Mouse (Mus musculus) gastrocnemius, adult 8-10 months (tissue): ENCODE data around the gene Havcr1. TPM values are rescaled to one million over a fixed set of nuclear protein-coding genes. Genes with fewer than 3 reads are reported as not detected.
"Not testable (repeated sequence)": the region's sequence is repeated elsewhere in the genome, so short reads cannot be mapped to it uniquely, and the experiment has no call there.

Experiments
- DNase-seq, 2 experiments: peaks; one replicate each; pipeline ENCODE4 v3.0.0; 2022; ENCODE audit warnings: low spot score in 2 of 2
- total RNA-seq, 4 experiments: library from RNA; stranded (reverse); gene quantifications; 2 replicates each; pipeline ENCODE4 v1.2.4; 2022

The Havcr1 gene
- total RNA-seq = under 1 TPM in 1 of 4 experiments, not detected in 3; 0.56 TPM

DNA sequence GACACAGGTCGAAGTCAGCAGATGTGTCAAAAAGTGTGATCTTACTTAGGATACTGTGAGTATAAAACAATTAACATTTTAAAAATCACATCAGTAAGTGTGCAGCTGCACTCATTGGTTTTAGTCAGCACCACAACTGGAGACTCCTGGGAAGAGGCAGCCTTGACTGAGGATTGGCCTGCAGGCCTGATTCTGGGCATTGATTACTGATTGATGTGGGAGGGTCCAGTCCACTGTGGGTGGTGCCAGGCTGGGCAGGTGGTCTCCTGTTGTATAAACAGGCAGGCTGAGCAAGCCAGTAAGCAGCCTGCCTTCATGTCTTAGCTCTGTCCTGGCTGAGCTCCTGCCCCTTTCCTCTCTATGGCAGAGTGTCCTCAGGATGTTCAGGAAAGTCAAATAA lies at the start of gene Havcr1:
Gene Havcr1 (plus strand): TSS at position 5 of the 400 bp plus-strand sequence.
- not testable (repeated sequence) for DNase-seq

DNA sequence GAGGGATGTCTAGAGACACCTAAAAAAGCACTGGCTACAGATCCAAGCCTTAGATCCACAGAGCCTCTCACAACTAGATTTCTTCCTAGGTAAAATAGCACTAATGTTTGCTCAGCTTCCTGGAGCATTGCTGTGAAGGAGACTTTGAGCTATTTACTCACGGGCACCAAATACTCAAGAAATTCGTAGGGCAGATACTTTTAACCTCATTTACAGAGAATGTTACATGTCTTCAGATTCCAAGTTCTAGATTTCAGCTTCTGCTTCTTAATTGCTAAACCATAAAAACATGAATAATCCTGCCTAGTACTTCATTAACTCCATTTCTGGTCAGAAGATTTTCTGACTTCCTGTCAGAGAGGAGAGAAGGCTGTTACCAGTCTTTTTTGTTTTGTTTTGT lies 44.7 kb upstream of the Havcr1 start:
- no peak for DNase-seq

- not testable (repeated sequence) for DNase-seq
Observed at GRCm38 (mm10) chr11:46695849-46696248, 39.0 kb upstream of the Havcr1 start.

DNA sequence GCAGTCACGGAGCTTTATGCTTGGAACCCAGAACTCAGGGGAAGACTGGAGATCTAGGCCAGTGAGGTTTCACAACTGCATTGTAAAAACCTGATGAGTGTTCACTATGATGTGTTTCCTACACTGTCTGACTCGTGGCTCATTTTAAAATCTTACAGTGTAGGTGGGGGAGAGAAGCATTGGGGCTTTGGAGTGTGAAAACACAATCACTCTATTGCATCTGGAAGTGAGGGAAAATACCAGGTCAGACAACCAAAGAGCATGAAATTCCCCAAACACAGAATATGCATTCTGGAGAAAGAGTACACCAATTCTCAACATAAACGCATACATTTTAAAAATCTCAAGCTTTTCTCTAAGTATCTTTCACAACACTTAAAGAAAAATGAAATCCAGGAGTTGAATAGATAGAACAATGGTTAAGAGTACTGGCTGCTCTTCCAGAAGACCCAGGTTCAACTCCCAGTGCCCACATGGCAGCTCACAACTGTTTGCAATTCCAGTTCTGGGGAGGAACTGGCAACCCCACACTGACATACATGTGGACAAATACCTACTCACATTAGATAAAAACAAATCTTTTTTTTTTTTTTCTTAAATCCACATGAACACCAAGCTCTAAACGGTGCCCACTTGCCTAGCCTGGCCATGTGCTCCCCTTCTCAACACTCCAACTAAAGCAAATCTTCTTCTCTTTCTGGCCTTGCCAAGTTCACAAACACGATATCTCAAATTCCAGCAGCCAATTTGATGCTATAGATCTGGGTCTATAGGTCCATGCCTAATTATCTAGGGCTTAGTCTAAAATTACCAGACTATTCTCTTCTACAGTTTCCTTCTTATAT lies 37.2 kb upstream of the Havcr1 start:
- DNase-seq = no peak

DNA sequence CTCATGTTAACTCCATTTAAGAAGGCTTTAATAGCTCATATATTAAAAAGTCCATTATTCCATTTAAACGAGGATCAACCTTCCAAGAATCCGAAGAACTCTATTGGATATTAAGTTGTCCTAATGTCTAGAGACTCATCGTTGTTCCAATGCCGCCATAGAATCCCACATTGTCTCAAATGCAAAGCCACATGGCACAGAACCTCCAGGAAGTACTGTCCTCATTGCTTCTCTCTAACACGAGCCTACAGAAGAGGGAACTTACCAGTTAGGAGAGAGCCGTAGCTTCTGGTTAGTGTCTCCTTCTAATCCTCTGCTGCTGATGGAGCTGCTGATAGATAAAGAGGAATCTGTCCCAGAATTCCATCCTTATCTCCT lies 36.6 kb upstream of the Havcr1 start:
- no peak for DNase-seq

GRCm38 (mm10) chr11:46698830-46699229 lies 36.0 kb upstream of the Havcr1 start:
- DNase-seq = no peak

GRCm38 (mm10) chr11:46706664-46707356 lies 28.1 kb upstream of the Havcr1 start, which contains the start of gene Timd2:
TSS of gene Timd2 (minus strand) at chr11:46707061.
- DNase-seq = no peak

DNA sequence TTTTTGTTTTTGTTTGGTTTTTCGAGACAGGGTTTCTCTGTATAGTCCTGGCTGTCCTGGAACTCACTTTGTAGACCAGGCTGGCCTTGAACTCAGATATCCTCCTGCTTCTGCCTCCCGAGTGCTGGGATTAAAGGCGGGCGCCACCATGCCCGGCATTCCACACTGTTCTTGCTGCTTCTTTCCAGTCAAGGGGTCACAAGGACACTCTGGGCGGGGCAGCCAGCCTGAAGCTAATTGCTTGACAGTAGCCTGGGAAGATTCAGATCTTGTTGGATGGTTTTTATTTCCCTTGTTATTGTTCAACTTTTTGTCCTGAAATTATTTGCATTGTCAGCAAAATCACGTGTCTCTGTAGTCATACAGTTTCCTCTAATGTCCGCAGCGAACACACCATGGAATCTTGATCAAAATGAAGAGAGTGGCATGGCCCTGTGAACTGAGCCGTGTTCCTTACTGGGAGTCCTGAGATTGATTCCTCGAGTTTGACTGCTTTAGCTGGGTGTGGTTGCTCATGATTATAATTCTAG lies 3.3 kb upstream of the Havcr1 start:
- no peak for DNase-seq

- DNase-seq = no peak
Observed at GRCm38 (mm10) chr11:46733242-46733789, 1.6 kb upstream of the Havcr1 start.

- no peak for DNase-seq
Observed at GRCm38 (mm10) chr11:46734617-46735016, 263 bp upstream of the Havcr1 start.

- DNase-seq = no peak
Observed at GRCm38 (mm10) chr11:46739501-46739900, 4.6 kb downstream of the Havcr1 start.

DNA sequence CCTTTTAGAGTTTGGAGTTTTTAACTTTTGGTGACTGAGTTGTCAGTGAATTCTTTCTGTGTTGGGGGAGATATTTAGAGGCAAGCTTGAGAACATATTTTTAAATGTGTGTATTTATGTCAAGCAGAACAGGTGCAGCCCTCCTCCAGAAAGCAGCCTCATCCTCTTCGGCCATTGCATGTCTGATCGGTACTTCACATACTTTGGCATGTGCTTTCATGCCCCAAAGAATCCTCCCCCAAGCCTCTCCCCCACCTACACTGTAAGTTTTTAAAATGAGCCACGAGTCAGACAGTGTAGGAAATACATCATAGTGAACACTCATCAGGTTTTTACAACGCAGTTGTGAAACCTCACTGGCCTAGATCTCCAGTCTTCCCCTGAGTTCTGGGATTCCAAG lies 6.0 kb downstream of the Havcr1 start:
- no peak for DNase-seq

DNA sequence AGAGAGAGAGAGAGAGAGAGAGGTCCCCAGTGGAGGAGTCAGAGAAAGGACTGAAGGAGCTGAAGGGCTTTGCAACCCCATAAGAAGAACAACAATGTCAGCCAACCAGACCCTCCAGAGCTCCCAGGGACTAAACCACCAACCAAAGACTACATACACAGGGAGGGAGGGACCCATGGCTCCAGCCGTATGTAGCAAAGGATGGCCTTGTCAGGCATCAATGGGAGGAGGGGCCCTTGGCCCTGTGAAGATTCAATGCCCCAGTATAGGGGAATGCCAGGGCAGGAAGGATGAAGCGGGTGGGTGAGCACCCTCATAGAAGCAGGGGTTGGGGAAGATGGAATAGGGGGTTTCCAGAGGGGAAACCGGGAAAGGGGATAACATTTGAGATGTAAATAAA lies 6.8 kb downstream of the Havcr1 start:
- no peak for DNase-seq

GRCm38 (mm10) chr11:46747996-46748395 lies 13.1 kb downstream of the Havcr1 start:
- no peak for DNase-seq

DNA sequence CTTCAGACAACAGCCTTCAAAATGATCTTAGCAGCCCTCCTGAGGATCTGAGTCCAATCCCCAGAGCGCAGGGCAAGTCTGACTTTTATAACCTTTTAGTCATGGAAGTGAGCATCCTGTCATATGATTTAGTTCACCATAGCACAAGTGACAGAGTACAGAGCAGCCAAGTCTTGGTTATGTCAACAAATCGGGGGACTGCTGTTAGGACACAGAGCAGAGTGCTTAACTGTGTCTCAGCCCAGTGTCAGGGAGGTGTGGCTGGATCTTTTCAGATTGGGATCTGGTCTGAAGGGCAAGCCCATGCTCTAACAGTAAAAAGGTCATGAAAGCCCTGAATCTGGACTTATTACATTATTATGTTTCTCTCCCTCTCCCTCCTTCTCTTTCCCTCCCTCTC lies 18.8 kb downstream of the Havcr1 start:
- no peak for DNase-seq

GRCm38 (mm10) chr11:46754669-46755068 lies 19.8 kb downstream of the Havcr1 start:
- DNase-seq = no peak

DNA sequence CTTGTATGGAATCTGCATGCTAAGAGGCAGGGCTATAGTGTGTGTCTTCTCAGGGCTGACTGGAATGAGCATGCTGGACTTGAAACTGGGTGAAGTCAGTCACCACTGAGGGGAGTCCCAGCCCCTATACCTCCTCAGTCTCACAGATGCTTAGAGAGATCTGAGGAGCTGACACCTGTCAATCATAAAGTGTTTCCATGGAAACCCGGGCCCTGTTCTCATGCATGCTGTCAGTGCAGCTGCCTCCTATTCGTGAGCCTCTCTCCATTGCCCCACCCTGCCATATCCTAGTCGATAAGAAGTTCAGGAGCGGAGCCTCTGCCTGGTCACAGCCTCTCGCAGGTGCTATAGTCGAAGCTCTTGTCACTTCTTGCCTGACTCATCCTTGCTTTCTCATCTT lies 20.8 kb downstream of the Havcr1 start:
- DNase-seq = not testable (repeated sequence)

GRCm38 (mm10) chr11:46776879-46777278 lies 42.0 kb downstream of the Havcr1 start:
- DNase-seq = no peak

DNA sequence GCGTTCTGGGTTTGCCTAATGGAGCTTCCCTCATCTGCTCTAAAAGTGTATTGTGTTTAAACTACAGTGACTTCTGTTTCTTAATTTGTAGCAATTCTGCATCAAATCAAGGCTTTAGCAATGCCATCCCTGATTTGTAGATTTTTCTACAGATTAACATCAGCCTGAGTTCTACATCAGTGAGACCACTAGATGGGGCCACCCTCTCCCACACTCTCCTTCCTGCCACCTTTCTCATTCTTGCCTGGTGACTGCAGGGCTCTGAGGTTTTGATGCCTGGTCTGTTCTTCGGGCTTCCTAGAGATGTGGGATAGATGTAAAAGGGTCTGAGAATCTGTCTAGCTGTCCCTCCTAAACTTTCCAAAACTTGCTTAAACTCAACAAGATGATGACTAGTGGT lies 44.9 kb downstream of the Havcr1 start:
- DNase-seq = no peak

DNA sequence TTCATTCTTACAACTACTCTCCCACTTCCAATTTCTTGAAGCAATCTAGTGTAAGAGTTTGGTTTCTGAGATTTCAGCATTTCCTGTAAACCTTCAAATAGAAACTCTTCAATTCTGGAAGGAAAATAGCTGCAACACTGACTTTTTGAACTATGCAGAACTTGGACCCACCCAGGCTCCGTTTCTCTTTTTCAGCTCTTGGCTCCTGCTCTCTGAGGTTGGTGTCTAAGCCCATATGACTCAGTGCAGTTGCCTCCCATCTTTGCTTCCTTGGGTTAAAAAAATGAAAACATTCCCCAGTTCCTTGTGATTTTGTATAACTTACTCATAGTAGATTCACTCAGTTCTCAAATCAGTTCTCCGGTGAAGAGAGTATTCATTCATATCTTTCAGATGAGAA lies 69.6 kb downstream of the Havcr1 start:
- no peak for DNase-seq

GRCm38 (mm10) chr11:46810511-46810910 lies 75.6 kb downstream of the Havcr1 start, which contains the start of gene Timd4:
TSS of gene Timd4 (plus strand) at chr11:46810800.
- no peak for DNase-seq

DNA sequence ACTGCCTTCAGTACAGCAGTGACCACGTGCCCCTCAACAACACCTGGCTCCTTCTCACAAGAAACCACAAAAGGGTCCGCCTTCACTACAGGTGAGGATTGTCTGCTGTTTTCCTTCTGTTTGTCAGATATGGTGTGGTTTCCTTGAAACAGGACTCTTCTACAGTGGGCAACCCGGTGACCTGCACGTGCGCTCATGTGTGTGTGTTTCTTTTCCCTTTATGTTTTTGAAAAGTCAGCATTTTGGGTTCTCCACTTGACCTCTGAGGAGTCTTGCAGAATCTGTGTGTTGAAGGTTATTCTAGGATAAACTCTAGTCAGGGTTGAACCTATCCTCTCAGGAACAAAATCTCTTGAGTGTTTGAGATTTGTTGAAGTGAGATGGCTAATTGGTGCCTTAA lies 82.8 kb downstream of the Havcr1 start:
- DNase-seq = no peak
